Mouse (Mus musculus) olfactory bulb, adult 2 months (tissue): ENCODE results near the gene Bnc1.

Experiments
- CTCF ChIP-seq: fragments of 200-500 bp; IDR thresholded peaks from 2 replicates; pipeline ENCODE4 v1.5.1; 2012; ENCODE audit warnings: low read depth, mild to moderate bottlenecking, low read length, moderate library complexity; ENCODE audit not compliant: insufficient read depth
- POLR2A ChIP-seq: fragments of 200-500 bp; IDR thresholded peaks from 2 replicates; pipeline ENCODE4 v1.6.1; 2012; ENCODE audit warnings: mild to moderate bottlenecking, low read depth, low read length, moderate library complexity; ENCODE audit not compliant: insufficient read depth

- no peak for TF ChIP-seq POLR2A
- no peak for TF ChIP-seq CTCF
These were observed 8.4 kb downstream of the Bnc1 start for GRCm38 (mm10) chr7:81983651-81984050.
